ENCODE assay signal across 7 mouse cellular contexts in genomic region chr2:23155199-23155621, GRCm38 (mm10). TPM values are rescaled to one million over a fixed set of nuclear protein-coding genes. Genes with fewer than 3 reads are reported as not detected.
DNase-seq lines count a peak whose midpoint lies in the region; ATAC-seq and TF ChIP-seq lines count a peak whose summit lies in the region.

No protein-coding gene starts in this region.

- H3K4me2 ChIP-seq in hindbrain, postnatal 0 days (ENCODE audit: low read depth, low read length), result peak overlapping the region; percentile 74
- H3K4me2 ChIP-seq in midbrain, embryonic 16.5 days (ENCODE audit: low read length), result peak overlapping the region; percentile 76

- peak overlapping the region; percentile 73 for H3K4me3 ChIP-seq in hindbrain, postnatal 0 days (ENCODE audit: low read length)
- H3K4me3 ChIP-seq in midbrain, embryonic 16.5 days (ENCODE audit: low read depth, low read length), result peak overlapping the region; percentile 55

- peak overlapping the region; percentile 81 for H3K9ac ChIP-seq in hindbrain, postnatal 0 days (replicated peaks; ENCODE audit: low read length)
- peak overlapping the region; percentile 36; the same call in 1 of the 2 replicates for H3K9ac ChIP-seq in midbrain, embryonic 16.5 days (ENCODE audit: low read depth, low read length)

- H3K4me1 ChIP-seq in hindbrain, postnatal 0 days (ENCODE audit: insufficient read depth, low read length), result peaks cover 16% of the 10 kb centered on the region; the same call in 1 of the 2 replicates
- peaks cover 28% of the 10 kb centered on the region for H3K4me1 ChIP-seq in midbrain, embryonic 16.5 days (ENCODE audit: control insufficient read depth, insufficient read depth, low read length)

- H3K27me3 ChIP-seq in hindbrain, postnatal 0 days (ENCODE audit: insufficient read depth, low read length), result no peaks in the 10 kb centered on the region
- no peaks in the 10 kb centered on the region for H3K27me3 ChIP-seq in midbrain, embryonic 16.5 days (ENCODE audit: control insufficient read depth, insufficient read depth, low read depth, low read length)

- DNase-seq in ovary, postnatal 14 days (ENCODE audit: low spot score), result peak; percentile 4
- no peak for DNase-seq in ovary, adult 18-20 months (ENCODE audit: low spot score)
- DNase-seq in embryo, embryonic 11 days, result peak; percentile 20
- no peak for DNase-seq in hindbrain, postnatal 0 days (ENCODE audit: low spot score)
- no peak for DNase-seq in adrenal gland, postnatal 25 days
- no peak for DNase-seq in spleen, adult 18-20 months

- no peaks in the 10 kb centered on the region for H3K9me3 ChIP-seq in hindbrain, postnatal 0 days (ENCODE audit: low read length)
- H3K9me3 ChIP-seq in midbrain, embryonic 16.5 days (replicated peaks; ENCODE audit: control insufficient read depth, low read length, poor library complexity, severe bottlenecking), result no peaks in the 10 kb centered on the region

- 0 out of 2 replicates have a peak overlapping the region, but pooled peaks have one; percentile 99 for H3K27ac ChIP-seq in hindbrain, postnatal 0 days
- H3K27ac ChIP-seq in midbrain, embryonic 16.5 days (ENCODE audit: low read length), result no peak overlapping the region

- no peaks in the 10 kb centered on the region for H3K36me3 ChIP-seq in hindbrain, postnatal 0 days (ENCODE audit: insufficient read depth, low read length)
- H3K36me3 ChIP-seq in midbrain, embryonic 16.5 days (ENCODE audit: control insufficient read depth, insufficient read depth, low read length), result no peaks in the 10 kb centered on the region

- WGBS in hindbrain, postnatal 0 days, result 7% methylated on average over 5 of the region's 5 CpGs
- 6% methylated on average over 5 of the region's 5 CpGs for WGBS in midbrain, embryonic 16.5 days

- no peak for TF ChIP-seq CTCF in hindbrain, postnatal 0 days (IDR thresholded peaks at IDR 0.05; ENCODE audit: low read depth)

- ATAC-seq in hindbrain, postnatal 0 days, result no peak
- ATAC-seq in midbrain, embryonic 16.5 days, result peak; percentile 11; the same call in 1 of the 2 replicates

RNA-seq across cellular contexts. Expression of gene Mastl, which starts 0.6 kb away (rescaled TPM):
- total RNA-seq in hindbrain, postnatal 0 days (2014; rRNA removed), result 2.4 and 2.5 TPM in 2 replicates
- 2.2 and 3.0 TPM in 2 replicates for polyA plus RNA-seq in hindbrain, postnatal 0 days (2015; fragmentation: Nextera tagmentation; extraction: Ambion mirVana)
- 1.8 and 2.0 TPM in 2 replicates for polyA plus RNA-seq in midbrain, embryonic 16.5 days (2015; fragmentation: Nextera tagmentation; extraction: Ambion mirVana)
- total RNA-seq in adrenal gland, postnatal 25 days (2021), result 2.4 and 4.1 TPM in 2 replicates

RNA-seq across cellular contexts. Expression of gene Yme1l1, which starts 1.0 kb away (rescaled TPM):
- total RNA-seq in hindbrain, postnatal 0 days (2014; rRNA removed), result 41.6 and 42.6 TPM in 2 replicates
- polyA plus RNA-seq in hindbrain, postnatal 0 days (2015; fragmentation: Nextera tagmentation; extraction: Ambion mirVana), result 50.9 and 55.2 TPM in 2 replicates
- 62.3 and 68.8 TPM in 2 replicates for polyA plus RNA-seq in midbrain, embryonic 16.5 days (2015; fragmentation: Nextera tagmentation; extraction: Ambion mirVana)
- 89.8 and 111 TPM in 2 replicates for total RNA-seq in adrenal gland, postnatal 25 days (2021)

RNA-seq across cellular contexts. Expression of gene 4931423N10Rik, which starts 52.1 kb away (rescaled TPM):
- total RNA-seq in hindbrain, postnatal 0 days (2014; rRNA removed), result 0.21 TPM in 1 of 2 replicates, not detected in the other
- 0.09 and 0.30 TPM in 2 replicates for polyA plus RNA-seq in hindbrain, postnatal 0 days (2015; fragmentation: Nextera tagmentation; extraction: Ambion mirVana)
- polyA plus RNA-seq in midbrain, embryonic 16.5 days (2015; fragmentation: Nextera tagmentation; extraction: Ambion mirVana), result 0.22 TPM in 1 of 2 replicates, not detected in the other
- total RNA-seq in adrenal gland, postnatal 25 days (2021), result 0.15 and 0.67 TPM in 2 replicates

Comparison
In these comparisons a context has a peak if more than half of its experiments do, and no peak if none do; other contexts are left out.
1. DNase-seq: peak in ovary, postnatal 14 days (single experiment) and embryo, embryonic 11 days (single experiment); none in ovary, adult 18-20 months (single experiment), hindbrain, postnatal 0 days (single experiment), adrenal gland, postnatal 25 days (single experiment) and spleen, adult 18-20 months (0 of 2).